Mouse (Mus musculus): ENCODE measurements around the gene Ccdc27.
A peak's percentile ranks its signal among the peaks of the same experiment; 100 is the strongest.

Ccdc27 gene

DNA sequence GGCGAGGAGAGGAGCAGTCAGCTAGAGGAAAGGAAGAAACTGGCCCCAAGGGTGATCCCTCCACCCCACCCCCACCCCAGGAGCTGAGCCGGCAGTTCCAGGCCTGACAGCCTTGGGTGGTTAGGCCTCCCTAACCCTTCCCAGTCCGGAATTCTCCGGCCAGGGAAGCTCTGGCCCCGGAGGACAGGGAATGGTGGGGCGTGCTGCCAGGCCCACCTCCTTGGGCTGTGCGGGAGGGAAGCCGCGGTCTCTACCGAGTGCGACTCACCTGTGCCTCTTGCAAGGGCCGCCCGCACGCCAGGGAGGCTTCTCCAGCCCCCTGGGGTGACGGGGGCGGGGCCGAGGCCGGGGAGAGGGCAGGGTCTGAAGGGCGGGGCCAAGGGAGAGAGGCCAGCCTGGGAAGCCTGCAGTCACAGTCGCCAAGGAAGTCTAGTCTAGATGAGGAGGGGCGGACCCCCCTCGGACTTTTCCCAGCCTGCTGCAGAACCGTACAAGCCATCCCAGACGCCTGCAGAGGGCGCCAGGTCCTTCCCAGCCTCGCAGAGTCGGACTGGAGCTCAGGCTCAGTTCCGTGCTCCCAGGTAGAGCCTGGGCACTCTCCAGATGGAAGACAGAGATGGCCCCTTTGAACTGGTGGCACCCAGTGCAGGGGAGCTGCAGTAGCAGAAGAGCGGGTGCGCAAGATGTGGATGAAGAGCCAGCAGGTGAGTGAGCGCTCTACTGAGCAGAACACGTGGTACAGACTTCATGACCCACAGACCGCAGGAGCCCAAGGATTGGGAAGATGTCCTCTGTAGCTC lies 16.6 kb downstream of the Ccdc27 start, which contains the start of gene Smim1:
Smim1 (minus strand) TSS at position 590 of the 800 bp plus-strand sequence.
- DNase-seq (ENCODE audit: low spot score), result peak; percentile 77

DNA sequence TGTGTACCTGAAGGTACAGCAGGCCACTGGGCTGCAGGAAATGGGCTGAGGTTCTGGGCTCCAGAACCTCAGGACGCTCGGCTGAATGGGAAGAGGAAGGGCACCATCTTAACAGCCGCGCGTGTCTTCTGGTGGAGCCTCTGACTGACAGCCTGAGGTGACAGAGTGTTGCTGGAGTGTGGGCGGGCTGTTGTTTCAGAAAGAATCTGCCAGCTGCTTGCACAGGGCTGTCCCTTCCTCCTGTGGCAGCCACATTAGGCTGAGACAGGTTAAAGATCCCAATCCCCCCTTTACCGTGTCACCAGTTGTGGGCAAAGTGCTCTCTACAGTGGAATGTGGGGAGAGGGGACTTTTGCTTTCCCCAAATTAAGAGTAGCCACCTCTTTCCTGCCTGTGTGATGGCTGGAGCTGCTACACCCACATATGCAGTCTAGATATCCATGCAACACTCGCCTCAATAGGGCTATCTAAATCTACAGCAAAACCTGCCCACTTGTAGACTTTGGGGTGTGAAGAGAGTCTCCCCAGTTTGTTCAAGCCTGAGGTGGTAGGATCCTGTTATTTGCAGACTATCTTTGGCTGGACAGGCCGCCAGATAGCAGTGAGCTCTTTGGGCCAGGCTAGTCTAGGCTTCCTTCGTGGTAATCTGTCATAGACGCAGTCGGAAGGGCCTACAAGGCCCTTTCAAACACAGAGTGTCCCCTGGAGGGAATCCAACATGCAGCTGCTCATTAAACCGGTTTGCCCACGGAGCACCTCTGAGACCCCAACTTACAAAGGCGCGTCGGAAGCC lies 17.6 kb downstream of the Ccdc27 start:
- no peak for DNase-seq (ENCODE audit: low spot score)

DNA sequence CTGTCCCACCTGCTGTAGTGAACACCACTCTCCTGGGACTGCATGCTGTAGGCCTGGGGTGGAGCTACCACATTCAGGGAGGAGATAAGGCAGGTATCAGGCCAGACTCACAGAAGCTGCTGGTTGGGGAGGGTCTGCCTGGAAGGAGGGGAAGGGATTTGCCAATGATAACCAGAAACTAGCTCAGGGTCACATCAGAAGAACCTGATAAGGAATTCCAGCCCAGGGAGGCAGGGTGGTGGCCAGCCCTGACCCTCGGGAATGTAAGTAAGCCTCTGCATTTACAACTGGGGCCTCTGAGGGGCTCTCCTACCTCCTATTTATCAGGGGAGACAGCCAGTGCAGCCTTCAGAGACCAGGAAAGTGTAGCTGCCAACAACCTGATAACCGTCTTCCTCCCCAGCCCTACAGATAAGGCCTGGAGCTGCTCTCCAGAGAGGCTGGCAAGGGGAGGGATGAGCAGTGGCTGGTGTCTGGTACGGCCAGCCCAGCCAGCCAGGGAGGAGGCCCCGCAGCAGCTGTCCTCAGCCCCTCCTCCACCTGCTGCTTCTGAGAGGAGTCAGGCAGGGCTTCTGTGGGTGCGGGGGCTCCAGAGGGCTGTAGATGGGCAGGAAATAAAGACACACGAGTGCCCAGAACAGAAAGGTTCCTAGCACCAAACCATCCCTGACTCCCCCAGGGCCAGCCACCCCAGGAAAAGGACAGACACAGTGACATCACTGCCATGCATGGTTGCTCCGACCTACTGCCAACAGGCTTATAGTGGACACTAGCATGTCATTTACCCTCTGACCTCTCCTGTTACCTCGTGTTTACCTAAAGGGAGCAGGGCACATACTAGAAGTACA lies 18.5 kb downstream of the Ccdc27 start:
- DNase-seq (ENCODE audit: low spot score), result peak; percentile 16

DNA sequence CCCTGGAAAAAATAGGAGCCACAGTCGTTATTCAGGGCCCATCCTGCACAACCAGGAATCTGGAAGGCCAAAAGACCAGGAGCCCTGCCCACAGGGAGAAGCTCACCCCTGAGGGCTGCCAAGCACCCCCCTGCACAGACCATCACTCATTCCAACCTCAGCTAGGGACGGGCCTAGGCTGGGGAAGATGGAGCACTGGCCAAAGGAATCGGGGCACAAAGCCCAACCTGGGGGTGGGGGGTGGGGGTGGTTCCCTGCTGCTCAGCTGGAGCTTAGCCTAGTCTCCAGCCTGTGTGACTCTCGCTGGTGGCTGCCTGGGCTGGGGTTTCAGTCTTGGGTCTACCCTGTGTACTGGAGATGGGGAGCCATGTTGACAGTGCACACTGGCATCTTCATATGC lies 19.6 kb downstream of the Ccdc27 start:
- DNase-seq (ENCODE audit: low spot score), result no peak

DNA sequence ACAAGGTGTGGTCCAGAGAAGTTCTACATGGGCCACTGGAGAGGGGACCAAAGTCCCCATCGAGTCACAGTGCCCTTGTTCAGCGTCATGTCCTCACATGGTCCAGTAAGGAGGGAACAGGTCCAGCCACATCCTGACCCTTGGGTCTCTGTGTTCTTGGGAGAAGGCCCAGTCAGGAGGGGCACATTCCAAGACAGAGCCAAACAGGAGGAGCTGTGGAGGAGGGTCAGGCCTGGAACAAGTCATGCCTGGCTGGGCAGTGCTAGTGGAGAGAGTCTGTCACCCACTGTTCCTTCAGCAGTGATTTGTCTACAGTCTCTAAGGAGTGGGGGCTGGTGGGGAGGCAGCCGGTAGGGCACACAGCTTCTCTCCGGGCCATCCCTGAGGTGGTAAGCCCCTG lies 20.1 kb downstream of the Ccdc27 start:
- no peak for DNase-seq (ENCODE audit: low spot score)

DNA sequence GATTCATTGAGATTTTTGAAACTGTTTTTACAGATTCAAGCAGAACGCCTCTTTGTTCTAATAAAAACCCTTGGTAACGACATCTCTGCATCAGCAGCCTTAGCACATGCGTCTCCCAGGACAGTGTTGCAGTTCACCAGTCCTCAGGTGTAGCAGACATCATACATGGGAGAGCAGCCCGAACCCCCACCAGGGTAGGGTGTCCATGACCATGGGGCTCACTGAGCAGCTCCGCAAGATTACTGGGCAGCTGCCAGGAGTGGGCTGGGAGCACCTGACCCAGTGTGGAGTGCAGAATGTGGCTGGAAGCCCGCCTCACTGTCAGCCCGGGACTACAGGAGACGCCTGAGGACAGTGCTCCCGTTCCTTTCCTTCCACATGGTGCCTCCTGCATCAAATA lies 21.0 kb downstream of the Ccdc27 start:
- no peak for DNase-seq (ENCODE audit: low spot score)

DNA sequence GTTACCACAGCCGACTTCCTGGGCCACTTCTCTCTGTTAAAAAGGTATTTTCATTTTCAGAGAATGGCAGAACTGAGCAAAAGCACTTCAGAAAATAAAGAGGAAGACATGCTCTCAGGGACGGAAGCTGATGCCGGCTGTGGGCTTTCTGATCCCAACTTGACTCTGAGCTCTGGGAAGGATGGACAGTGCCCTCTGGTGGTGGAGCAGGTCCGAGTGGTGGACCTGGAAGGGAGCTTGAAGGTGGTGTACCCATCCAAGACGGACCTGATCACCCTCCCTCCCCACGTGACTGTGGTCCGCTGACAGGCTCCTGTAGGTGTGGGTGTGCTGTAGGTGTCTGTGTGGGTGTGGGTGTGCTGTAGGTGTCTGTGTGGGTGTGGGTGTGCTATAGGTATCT lies 22.9 kb downstream of the Ccdc27 start:
- DNase-seq (ENCODE audit: low spot score), result peak; percentile 32

DNA sequence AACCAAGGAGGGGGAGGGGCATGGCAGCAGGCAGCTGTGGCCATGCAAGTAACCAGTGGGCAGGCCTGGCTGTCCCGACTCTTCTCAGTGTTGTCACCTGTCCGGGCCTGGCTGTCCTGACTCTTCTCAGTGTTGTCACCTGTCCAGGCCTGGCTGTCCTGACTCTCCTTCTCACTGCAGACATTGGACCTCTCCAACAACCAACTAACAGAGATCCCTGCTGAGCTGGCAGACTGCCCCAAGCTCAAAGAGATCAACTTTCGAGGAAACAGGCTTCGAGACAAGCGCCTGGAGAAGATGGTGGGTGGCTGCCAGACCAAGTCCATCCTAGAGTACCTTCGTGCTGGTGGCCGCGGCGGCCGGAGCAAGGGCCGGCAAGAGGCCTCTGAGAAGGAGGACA lies 27.0 kb downstream of the Ccdc27 start:
- DNase-seq (ENCODE audit: low spot score), result no peak

DNA sequence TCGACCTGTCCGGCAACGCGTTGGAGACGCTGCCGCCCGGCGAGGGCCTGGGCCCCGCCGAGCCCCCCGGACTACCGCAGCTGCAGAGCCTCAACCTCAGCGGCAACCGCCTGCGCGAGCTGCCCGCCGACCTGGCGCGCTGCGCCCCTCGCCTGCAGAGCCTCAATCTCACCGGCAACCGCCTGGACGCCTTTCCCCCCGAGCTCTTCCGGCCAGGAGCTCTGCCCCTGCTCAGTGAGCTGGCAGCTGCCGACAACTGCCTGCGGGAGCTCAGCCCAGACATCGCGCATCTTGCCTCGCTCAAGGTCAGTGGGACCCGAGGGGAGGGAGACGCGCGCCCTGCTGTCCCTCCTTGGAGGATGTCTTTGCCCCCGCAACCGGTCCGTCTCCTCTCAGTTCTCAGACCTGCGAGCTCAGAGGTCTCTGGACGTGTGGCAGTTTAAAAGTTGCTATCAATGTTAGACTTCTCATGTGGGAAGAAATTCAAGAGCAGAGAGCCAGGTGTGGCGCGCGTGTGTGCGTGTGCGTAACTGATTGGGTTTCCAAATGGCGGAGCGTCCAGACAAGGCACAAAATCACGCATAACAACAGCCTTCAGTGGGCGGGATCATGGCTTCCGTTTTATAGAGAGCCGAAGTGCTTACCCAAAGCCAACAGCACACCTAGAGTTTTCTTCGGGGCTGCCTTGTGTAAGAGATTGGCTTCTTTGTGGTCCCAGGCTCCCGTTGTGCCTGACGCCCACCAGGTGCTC lies 30.2 kb downstream of the Ccdc27 start:
- DNase-seq (ENCODE audit: low spot score), result peak; percentile 9

DNA sequence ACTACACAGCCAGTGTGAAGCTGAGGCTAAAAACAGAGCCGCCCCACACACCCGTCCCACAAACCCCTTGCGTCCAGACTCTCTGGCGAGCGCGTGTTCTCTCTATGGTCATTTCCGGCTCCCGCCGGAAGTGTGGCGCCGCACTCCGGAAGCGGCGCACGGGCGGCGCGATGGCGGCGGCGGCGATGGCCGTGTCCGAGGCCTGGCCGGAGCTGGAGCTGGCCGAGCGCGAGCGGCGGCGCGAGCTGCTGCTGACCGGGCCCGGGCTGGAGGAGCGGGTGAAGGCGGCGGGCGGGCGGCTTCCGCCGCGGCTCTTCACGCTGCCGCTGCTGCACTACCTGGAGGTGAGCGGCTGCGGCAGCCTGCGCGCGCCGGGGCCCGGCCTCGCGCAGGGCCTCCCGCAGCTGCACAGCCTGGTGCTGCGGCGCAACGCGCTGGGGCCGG lies 30.8 kb downstream of the Ccdc27 start, which contains the start of gene Lrrc47:
Lrrc47 (plus strand) TSS at position 86 of the 444 bp plus-strand sequence.
- DNase-seq (ENCODE audit: low spot score), result peak; percentile 90

DNA sequence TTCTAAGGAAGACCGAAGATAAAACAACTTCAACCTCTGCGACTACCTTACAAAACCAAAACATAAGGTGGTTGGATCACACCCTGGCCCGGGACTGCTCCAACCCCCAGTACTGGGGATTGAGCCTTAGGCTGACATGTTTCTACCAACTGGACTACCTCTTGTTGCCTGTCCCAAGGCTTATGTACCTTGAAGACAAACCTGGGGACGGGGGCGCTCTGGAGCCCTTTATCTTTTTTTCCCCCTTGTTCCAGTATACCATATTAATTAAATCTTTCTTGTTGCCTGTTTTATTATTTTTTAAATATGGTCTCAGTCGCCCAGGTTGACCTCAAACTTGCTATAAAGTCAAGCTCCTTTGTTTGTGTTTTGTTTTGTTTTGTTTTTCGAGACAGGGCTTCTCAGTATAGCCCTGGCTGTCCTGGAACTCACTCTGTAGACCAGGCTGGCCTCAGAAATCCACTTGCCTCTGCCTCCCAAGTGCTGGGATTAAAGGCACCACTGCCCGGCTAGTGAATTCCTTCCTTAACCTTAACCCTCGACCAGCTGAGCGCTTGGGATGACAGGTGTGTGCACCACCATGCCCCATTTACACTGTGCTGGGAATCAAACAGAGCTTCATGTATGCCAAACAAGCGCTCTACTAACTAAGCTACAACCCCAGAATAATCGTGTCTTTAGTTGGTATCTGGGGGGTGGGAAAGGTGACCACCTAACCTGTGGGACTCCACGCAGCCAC lies 31.4 kb downstream of the Ccdc27 start:
- no peak for DNase-seq (ENCODE audit: low spot score)

DNA sequence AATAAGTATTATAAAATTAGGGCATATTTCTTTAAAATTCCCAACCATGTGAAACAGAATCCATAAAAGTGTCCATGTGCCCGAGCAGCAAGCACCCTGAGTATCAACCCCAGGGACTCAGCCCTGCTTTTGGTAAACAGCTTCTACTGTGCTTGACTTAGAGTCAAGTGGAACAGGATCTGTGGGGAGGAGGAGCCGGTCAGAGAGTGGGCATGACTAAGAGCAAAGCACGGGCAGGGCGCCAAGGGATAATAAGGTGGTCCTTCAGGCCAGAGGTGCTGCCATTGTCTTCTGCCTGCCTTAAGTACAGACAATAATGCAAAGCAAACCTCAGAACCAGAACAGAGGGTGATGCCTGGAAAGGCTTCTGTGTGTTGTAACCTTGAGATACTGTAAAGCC lies 34.7 kb downstream of the Ccdc27 start:
- DNase-seq (ENCODE audit: low spot score), result no peak

DNA sequence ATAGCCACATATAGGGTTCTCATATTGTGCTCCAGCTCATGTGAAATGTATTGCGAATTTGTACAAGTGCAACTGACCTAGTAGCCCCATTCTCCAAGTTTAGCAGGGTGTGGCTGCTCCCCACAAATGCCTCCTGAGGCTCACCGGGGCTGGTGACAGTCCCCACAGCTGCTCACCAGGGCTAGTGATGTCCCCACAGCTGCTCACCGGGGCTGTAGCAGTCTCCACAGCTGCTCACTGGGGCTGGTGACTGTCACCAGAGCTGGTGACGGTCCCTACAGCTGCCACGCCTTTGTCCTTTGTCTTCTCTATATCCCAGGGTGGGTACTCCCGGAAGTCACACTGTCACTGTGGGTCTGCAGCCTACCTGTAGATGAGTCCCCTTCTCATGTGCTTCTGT lies 36.2 kb downstream of the Ccdc27 start:
- no peak for DNase-seq (ENCODE audit: low spot score)

DNA sequence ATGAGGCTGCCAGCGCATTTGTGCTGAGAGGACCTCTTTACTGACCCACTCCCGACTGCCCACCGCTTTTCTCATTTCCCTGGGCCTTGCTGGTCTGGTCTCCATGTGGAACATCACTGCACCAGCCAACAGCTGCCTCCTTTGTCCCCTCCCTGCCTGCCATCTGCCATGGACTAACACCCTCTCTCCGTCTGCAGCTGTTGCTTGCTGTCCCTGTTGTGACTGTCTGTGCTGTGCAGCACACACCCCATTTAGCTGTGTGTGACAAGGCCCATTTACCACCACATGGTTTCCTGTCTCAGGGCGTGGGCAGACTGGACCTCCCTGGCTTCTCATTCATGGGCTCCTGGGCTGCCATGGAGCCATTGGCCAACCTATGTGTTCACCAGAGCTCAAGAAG lies 37.0 kb downstream of the Ccdc27 start:
- no peak for DNase-seq (ENCODE audit: low spot score)

DNA sequence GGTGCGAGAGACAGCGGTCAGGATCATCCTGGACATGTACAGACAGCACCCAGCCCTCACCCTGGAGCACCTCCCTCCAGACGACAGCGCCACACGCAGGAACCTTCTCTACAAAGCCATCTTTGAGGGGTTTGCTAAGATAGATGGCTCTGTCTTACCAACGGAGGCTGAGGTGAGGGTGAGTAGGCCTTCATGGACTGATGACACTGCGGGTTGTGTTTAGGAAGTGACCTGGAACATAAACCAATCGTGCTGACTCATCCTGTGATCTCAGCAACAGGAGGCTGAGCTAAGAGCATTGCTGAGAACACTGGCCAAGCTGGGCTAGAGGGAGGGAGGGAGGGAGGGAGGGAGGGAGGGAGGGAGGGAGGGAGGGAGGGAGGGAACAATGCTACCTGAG lies 49.0 kb downstream of the Ccdc27 start:
- no peak for DNase-seq (ENCODE audit: low spot score)

DNA sequence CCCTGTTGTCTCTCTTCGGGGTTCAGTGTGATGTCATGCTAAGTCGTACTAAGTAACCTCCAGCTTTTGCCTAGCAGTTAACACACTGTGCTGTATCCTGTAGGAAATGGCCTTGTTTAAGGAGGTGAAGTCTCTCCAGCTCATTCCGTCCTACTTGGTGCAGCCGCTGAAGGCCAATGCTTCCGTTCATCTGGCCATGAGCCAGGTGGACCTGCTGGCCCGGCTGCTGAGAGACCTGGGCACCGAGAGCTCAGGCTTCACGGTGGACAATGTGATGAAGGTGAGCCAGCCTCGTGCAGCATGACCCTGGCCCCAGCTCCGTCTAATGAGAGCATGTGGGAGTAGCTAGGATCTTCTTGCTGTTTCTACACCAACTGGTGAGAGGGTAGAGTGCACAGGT lies 49.8 kb downstream of the Ccdc27 start:
- DNase-seq (ENCODE audit: low spot score), result no peak

DNA sequence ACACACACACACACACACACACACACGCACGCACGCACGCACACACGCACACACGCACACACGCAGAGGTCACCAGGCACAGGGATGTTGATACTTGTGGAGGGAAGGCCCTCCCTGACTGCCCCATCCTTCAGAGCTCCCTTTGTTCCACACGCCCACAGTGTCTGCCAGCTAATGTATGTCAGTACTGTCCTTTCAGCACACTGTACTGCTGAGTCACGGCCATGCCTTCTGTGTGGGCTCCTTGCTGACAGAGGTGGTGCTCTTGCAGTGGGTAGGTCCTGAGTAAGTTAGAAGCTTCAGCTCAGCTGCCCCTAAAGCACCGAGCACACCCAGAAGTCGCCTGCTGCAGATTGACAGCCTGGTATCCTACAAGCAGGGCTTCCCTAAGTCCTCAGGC lies 62.0 kb downstream of the Ccdc27 start:
- DNase-seq (ENCODE audit: low spot score), result no peak

DNA sequence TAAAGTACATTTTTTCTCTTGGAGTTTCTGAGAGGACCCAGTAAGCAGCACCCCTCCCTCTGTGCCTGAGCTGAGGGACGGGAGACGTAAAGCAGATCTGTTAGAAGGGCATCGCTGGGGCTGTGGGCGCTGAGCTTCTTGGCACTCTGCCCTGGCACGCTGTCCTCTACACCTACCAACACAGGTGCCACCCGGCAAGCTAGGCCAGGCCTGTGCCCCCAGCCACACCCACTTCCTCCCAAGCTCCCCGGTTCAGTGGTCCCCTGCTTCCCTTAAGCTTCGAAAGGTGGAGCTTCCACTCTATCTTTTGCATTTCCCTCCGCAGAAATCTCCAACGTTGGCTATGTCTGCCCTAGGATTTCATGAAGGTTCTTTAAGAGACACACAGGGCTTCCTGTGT lies 63.2 kb downstream of the Ccdc27 start:
- no peak for DNase-seq (ENCODE audit: low spot score)

Measured in embryo, embryonic 10.5 days (tissue).